Mouse (Mus musculus): ENCODE data around the gene Mybpc3.
A peak's percentile ranks its signal among the peaks of the same experiment; 100 is the strongest.

The Mybpc3 gene

DNA sequence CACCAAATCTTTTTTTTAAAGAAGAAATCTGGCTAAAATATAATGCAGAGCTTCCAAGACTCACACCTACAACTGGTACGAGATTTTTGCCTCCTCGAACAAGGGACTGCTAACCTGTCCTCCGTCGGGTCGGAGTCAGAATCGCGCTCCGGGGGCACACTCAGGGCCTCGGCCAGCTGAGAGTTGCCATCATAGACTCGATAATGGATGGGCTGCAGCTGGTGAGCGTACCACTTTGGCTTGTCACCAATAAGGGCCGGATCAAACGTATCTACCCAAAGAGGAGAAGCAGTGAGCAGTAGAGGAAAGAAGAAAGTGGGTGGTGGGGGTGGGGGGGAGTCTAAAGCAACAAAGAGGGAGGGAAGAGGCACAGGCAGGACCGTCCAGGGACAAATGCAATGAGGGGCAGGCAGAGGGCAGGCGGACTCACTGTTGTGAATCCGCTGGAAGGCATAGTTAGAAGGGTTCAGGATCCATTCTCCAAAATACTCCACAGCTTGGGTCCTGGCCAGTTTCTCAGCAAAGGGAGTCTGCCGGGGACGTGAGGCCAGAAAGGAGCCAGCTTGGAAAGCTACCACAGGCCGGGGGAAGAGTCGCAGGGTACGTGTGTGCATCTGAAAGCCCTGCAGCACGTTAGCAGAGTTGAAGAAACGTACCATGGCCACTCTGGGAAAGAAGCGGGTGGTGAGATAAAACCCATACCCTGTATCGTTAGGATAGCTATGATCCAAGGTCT lies 51.8 kb downstream of the Mybpc3 start:
- DNase-seq (ENCODE audit: low spot score): no peak

DNA sequence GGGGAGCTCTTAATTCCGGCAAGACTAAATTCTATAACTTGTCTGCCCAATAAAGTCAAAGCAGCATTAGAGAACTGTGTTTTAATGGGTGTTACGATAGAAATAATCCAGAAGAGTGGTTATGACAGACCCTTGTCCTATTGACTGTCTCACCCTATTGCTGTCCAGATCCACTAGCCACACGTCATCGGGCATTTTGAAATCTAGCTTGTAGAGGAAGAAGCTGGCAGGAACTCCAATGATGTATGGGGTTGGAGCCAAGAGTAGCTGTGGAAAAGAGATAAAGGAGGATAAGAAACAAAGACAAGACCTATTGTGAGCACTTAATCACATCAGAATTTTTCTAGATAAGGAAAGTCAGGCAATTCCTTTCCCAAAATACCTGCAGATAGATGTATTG lies 57.5 kb downstream of the Mybpc3 start:
- no peak for DNase-seq (ENCODE audit: low spot score)

DNA sequence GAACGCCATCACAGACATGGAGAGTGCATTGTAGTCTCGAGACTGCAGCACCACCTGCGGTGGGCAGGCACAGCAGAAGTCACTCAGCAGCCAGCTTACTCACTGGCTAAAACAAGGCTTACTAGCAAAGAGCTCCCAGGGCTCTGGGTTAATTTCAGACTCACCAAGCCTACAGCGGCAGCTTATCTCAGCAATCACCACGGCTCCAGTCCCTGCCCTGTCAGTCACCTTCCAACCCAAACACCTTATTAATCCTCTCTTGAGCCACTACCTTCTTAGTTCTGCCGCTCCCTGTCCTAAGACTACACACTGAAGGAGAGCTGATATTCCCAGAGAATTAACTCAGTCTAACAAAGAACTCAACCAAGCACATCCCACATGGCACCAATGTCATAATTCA lies 58.3 kb downstream of the Mybpc3 start:
- no peak for DNase-seq (ENCODE audit: low spot score)

DNA sequence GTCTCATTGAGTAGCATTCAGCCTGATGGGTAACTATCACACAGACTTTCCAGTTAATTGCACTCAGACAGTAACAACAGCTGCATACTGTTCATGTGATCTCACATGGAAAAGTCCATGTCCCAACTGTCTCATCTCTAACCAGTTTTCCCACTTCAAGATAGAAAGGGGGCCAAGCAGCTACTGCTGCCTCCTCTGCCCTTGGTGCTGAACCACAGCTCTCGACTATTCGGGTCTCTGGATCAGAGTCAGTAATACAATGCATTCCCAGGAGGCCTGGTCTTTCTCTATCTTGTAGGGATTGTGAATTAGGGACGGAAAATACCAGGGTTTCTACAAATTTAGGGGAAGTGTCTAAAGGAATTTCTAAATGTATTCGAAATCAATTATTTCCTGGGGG lies 61.9 kb downstream of the Mybpc3 start:
- no peak for DNase-seq (ENCODE audit: low spot score)

DNA sequence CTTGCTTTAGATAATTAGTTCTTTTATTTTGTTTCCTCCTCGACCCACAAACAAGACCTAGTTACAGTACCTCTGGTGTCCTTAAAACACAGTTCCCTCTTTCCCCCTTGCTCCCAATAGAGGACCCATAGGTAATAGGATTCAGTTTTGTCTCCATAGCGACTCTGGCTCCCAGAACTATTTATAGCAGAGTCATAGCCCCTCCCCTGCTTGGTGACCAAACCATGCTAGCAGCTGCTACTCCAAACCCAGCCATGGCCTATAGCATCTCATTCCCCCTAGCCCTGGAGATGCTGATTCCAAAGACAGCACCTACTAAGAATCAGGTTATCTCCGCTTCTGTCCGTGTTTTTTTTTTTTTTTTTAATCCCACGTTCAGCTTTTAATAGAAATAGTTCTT lies 62.8 kb downstream of the Mybpc3 start:
- no peak for DNase-seq (ENCODE audit: low spot score)

DNA sequence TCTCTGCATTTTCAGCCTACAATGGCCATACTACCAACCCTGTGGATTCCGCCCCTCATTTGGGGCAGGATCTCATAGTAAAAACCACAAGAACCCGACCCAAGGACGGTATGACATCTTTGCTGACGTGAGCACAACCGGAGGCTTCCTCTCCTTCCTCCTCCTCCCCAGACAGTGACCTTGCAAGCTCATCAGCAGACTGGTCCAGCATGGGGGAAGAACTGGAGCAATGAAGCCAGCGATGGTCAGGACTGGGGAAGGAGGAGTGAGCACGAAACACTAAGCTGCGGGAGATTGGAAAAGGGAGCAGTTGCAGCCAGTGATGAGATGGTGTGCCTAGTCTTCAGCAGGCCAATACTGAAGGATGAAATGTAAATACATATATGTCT lies 64.1 kb downstream of the Mybpc3 start:
- DNase-seq (ENCODE audit: low spot score): peak; percentile 34

DNA sequence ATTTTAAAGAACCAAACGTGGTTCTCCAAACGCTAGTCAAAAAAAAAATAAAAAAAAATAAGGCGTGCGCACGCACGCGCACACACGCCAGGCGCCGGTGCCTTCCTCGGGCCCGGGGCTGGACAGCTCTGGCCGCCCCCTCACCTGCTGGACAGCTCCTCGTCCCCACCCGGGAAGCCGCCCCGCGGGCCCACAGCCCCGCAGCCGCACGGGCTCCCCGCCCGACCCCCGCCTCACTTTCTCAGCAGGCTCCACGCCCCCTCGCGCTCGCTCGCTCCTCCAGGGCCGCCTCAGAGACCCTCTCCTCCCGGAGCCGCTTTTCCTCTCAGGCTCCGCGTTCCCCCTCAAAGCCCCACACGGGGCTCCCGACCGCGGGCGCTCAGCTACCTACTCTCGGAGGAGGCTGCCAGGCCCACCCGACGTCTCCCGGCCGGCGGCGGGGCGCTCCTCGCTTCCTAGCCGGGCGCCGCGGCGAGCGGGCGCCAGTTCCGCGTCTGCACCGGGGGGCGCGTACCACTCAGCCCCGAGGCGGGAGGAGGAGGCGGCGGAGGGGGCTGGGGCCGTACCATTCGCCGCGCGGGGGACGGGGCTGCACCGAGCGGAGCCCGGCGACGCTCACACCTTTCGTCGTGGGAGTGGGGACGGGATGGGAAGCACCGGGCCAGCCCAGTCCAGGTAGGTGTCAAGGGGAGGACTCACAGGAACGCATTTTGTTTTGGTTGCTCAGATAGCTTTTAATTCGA lies 64.6 kb downstream of the Mybpc3 start:
- peak; percentile 86 for DNase-seq (ENCODE audit: low spot score)

DNA sequence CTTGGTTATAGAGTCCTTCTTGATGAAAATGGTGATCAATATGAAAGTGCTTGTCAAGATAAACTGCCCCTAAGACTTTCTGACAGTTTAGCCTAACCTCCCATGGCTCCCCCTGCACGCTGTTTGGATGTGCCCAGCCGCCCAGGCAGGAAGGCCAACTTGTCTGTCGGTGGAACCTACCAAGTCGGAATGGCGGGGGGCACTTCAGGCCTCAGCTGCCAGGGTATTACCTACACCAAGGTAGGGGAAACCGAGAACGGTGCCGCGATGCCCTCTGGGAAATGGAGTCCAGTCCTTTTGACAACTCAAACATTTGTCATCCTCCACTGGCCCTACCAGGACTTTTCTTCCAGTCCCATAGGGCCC lies 65.2 kb downstream of the Mybpc3 start:
- DNase-seq (ENCODE audit: low spot score): peak; percentile 97

DNA sequence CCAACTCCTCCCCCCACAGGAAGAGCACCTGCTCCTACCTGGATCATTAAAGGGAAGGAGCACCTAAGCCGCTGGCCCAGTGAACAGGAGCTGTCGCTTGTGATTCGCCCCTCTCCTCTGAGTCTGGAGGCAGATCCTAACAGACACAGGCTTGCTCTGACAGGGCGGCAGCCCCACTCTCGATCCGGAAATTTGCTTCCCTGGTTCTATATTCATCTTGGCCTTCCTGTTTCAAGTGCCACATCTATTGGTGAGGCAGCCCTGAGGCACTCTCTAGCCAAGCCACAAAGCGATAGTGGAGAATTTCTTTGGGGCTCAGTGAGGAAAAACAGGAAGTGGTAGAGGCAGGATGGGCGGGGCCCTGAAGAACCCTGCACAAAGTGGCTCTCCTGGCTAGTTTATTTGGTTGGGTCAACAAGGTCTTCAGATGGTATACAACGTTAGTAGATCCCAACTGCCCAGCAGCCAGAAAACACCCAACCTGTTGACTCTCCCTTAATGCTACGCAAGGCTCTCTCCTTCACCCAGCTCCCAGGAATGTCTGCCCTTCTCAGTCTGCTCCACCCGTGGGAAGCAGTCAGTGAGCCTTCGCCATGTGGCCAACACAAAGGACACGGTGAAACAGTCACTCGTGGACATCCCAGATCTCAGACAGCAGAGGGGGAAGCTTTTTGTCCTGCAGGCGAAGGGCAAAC lies 65.9 kb downstream of the Mybpc3 start, which contains the start of gene Madd:
Madd (minus strand) TSS at position 127 of the 695 bp plus-strand sequence.
- DNase-seq (ENCODE audit: low spot score): peak; percentile 48
